Mouse (Mus musculus) CH12.LX (cell line): ENCODE data around the gene Ankmy2. TPM values are rescaled to one million over a fixed set of nuclear protein-coding genes. Genes with fewer than 3 reads are reported as not detected.

Experiments
- DNase-seq: peaks from one replicate; pipeline ENCODE4 v3.0.0-alpha.2; 2013; ENCODE audit errors: extremely low read depth
- H3K27ac ChIP-seq: 2 replicates; pipeline ENCODE4 v1.5.1; 2012; ENCODE audit warnings: low read depth, mild to moderate bottlenecking, control low read depth, moderate library complexity; ENCODE audit not compliant: insufficient read depth
- H3K27me3 ChIP-seq: replicated peaks from 2 replicates; pipeline ENCODE3; 2012; ENCODE audit warnings: inconsistent platforms
- H3K36me3 ChIP-seq, 2 experiments: replicated peaks in 1 of 2; 2 replicates each; pipeline versions ENCODE3 to v1.6.1; 2012; ENCODE audit warnings: inconsistent platforms in 1 of 2, low read length in 1 of 2, mild to moderate bottlenecking in 1 of 2, mixed read lengths in 1 of 2, moderate library complexity in 1 of 2; ENCODE audit not compliant: control insufficient read depth in 1 of 2, insufficient read depth in 1 of 2
- H3K4me1 ChIP-seq, 2 experiments: 2 replicates each; pipeline ENCODE4 v1.6.1; 2012; ENCODE audit warnings: inconsistent platforms in 1 of 2, moderate library complexity in 1 of 2; ENCODE audit not compliant: insufficient read depth in 2 of 2, control insufficient read depth in 1 of 2
- H3K4me2 ChIP-seq: 2 replicates; pipeline ENCODE4 v1.6.1; 2012; ENCODE audit warnings: low read depth, mild to moderate bottlenecking, control low read depth; ENCODE audit not compliant: poor library complexity, insufficient read depth, severe bottlenecking
- H3K4me3 ChIP-seq, 3 experiments: fragments of 150-350 bp in 1 of 3; sonication (generic) in 1 of 3; replicated peaks in 1 of 3; 2 replicates each; pipeline versions ENCODE3 to v1.5.1; 2011 to 2012; ENCODE audit warnings: low read depth in 2 of 3, low read length in 2 of 3, mild to moderate bottlenecking in 2 of 3, moderate library complexity in 2 of 3, control low read depth in 1 of 3, improper control_type of control experiment in 1 of 3, inconsistent platforms in 1 of 3, mixed read lengths in 1 of 3; ENCODE audit not compliant: poor library complexity in 1 of 3
- H3K79me2 ChIP-seq: replicated peaks from 2 replicates; pipeline ENCODE4 v1.6.1; 2012; ENCODE audit warnings: mild to moderate bottlenecking, moderate library complexity; ENCODE audit not compliant: control insufficient read depth, poor library complexity, insufficient read depth, severe bottlenecking; ENCODE audit errors: extremely low read depth
- H3K9ac ChIP-seq: 2 replicates; pipeline ENCODE4 v1.6.1; 2012; ENCODE audit warnings: low read depth, mild to moderate bottlenecking, control low read depth, moderate library complexity; ENCODE audit not compliant: insufficient read depth
- H3K9me3 ChIP-seq: replicated peaks from 2 replicates; pipeline ENCODE3; 2012; ENCODE audit warnings: low read length, inconsistent platforms, mixed read lengths
- CHD1 ChIP-seq: IDR thresholded peaks from 2 replicates; pipeline ENCODE4 v1.6.1; 2012; ENCODE audit warnings: low read depth, low read length, improper control_type of control experiment, inconsistent platforms
- E2F4 ChIP-seq: IDR thresholded peaks from 2 replicates; pipeline ENCODE4 v1.6.1; 2011; ENCODE audit warnings: low read depth, low read length, improper control_type of control experiment; ENCODE audit not compliant: insufficient replicate concordance
- ELF1 ChIP-seq: IDR thresholded peaks from 2 replicates; pipeline ENCODE4 v1.6.1; 2014; ENCODE audit warnings: low read depth, mild to moderate bottlenecking, inconsistent platforms, low read length, improper control_type of control experiment
- EP300 ChIP-seq: IDR thresholded peaks from 2 replicates; pipeline ENCODE4 v1.6.1; 2011; ENCODE audit warnings: low read length, improper control_type of control experiment
- ETS1 ChIP-seq: conservative IDR thresholded peaks from 2 replicates; pipeline ENCODE4 v1.6.1; 2012; ENCODE audit warnings: low read depth, mild to moderate bottlenecking, inconsistent platforms, low read length, improper control_type of control experiment, moderate library complexity
- GABPA ChIP-seq: IDR thresholded peaks from 2 replicates; pipeline ENCODE4 v1.6.1; 2012; ENCODE audit warnings: low read depth, low read length, improper control_type of control experiment, inconsistent platforms; ENCODE audit not compliant: insufficient replicate concordance
- IRF4 ChIP-seq: IDR thresholded peaks from 2 replicates; pipeline ENCODE4 v1.6.1; 2014; ENCODE audit warnings: low read depth, mild to moderate bottlenecking, inconsistent platforms, low read length, improper control_type of control experiment
- JUN ChIP-seq: IDR thresholded peaks from 2 replicates; pipeline ENCODE4 v1.6.1; 2011; ENCODE audit warnings: low read depth, mild to moderate bottlenecking, low read length, improper control_type of control experiment, moderate library complexity; ENCODE audit not compliant: insufficient read depth
- JUND ChIP-seq: conservative IDR thresholded peaks from 2 replicates; pipeline ENCODE4 v1.6.1; 2011; ENCODE audit warnings: low read depth, low read length, improper control_type of control experiment
- MAFK ChIP-seq: IDR thresholded peaks from 2 replicates; pipeline ENCODE4 v1.6.1; 2011; ENCODE audit warnings: low read length, improper control_type of control experiment; ENCODE audit not compliant: insufficient replicate concordance
- MEF2A ChIP-seq: IDR thresholded peaks from 2 replicates; pipeline ENCODE4 v1.6.1; 2014; ENCODE audit warnings: low read depth, mild to moderate bottlenecking, inconsistent platforms, low read length, improper control_type of control experiment, borderline replicate concordance
- MXI1 ChIP-seq: IDR thresholded peaks from 2 replicates; pipeline ENCODE4 v1.6.1; 2011; ENCODE audit warnings: mild to moderate bottlenecking, low read depth, low read length, improper control_type of control experiment
- NRF1 ChIP-seq: IDR thresholded peaks from 2 replicates; pipeline ENCODE4 v1.6.1; 2014; ENCODE audit warnings: low read depth, mild to moderate bottlenecking, inconsistent platforms, low read length, improper control_type of control experiment, moderate library complexity
- POLR2A ChIP-seq: IDR thresholded peaks from 2 replicates; pipeline ENCODE4 v1.6.1; 2011; ENCODE audit warnings: low read depth, mild to moderate bottlenecking, improper control_type of control experiment, low read length
- POLR2AphosphoS2 ChIP-seq: IDR thresholded peaks from 2 replicates; pipeline ENCODE4 v1.6.1; 2011; ENCODE audit warnings: low read depth, low read length, improper control_type of control experiment
- RAD21 ChIP-seq: IDR thresholded peaks from 2 replicates; pipeline ENCODE4 v1.6.1; 2011; ENCODE audit warnings: low read depth, mild to moderate bottlenecking, low read length, improper control_type of control experiment, moderate library complexity
- RCOR1 ChIP-seq: conservative IDR thresholded peaks from 2 replicates; pipeline ENCODE4 v1.6.1; 2012; ENCODE audit warnings: low read depth, mild to moderate bottlenecking, inconsistent platforms, low read length, improper control_type of control experiment
- SMC3 ChIP-seq: IDR thresholded peaks from 2 replicates; pipeline ENCODE4 v1.6.1; 2011; ENCODE audit warnings: low read depth, low read length, improper control_type of control experiment
- TCF12 ChIP-seq: IDR thresholded peaks from 2 replicates; pipeline ENCODE4 v1.6.1; 2014; ENCODE audit warnings: low read depth, mild to moderate bottlenecking, inconsistent platforms, low read length, improper control_type of control experiment
- UBTF ChIP-seq: IDR thresholded peaks from 2 replicates; pipeline ENCODE4 v1.6.1; 2012; ENCODE audit warnings: low read depth, mild to moderate bottlenecking, inconsistent platforms, low read length, improper control_type of control experiment, moderate library complexity
- dilution Hi-C: fragments of 300-500 bp; cut with MboI; formaldehyde crosslinking; loops from 2 replicates; pipeline ENCODE4 v1.14.3; 2020; ENCODE audit warnings: low sequenced_read_pairs; ENCODE audit not compliant: extremely low pct_unique_long_range_greater_than_20kb, extremely low pct_ligation_motif_present
- in situ Hi-C: fragments of 300-500 bp; cut with MboI; formaldehyde crosslinking; loops from 3 replicates; pipeline ENCODE4 v1.14.3; 2019; ENCODE audit warnings: low sequenced_read_pairs, low pct_ligation_motif_present, low pct_unique_long_range_greater_than_20kb, mixed read lengths
- polyA plus RNA-seq: library from polyadenylated mRNA; unstranded; fragments of >175 nt; gene quantifications from 2 replicates; pipeline ENCODE4 v1.2.1, GENCODE M21; 2012; ENCODE audit warnings: low read depth; ENCODE audit not compliant: insufficient read length
- total RNA-seq, 2 experiments: library from RNA; depleted of rRNA; stranded (reverse); fragments of 300-350 nt in 1 of 2; fragments of >200 nt in 1 of 2; gene quantifications; 2 replicates each; pipeline ENCODE4 v1.2.3; 2012 to 2014

Ankmy2 gene
- total and polyA plus RNA-seq, 3 experiments, result 13.8 to 19.1 (median 16.7) TPM

- Histone ChIP-seq H3K79me2 (no peaks in the 10 kb centered on the region), H3K4me1 (no peaks in the 10 kb centered on the region), H3K4me3 (no peak overlapping the region), H3K9ac (no peak overlapping the region), H3K27me3 (no peaks in the 10 kb centered on the region)
- dilution Hi-C loops, result no loop called here
- no peak for TF ChIP-seq ELF1
- TF ChIP-seq NRF1, result no peak
- TF ChIP-seq TCF12, result no peak
- no peak for TF ChIP-seq MXI1
- no peak for TF ChIP-seq CHD1
- TF ChIP-seq POLR2A, result no peak
- TF ChIP-seq EP300, result no peak
- TF ChIP-seq E2F4, result no peak
- no peak for TF ChIP-seq POLR2AphosphoS2
- TF ChIP-seq UBTF, result no peak
- TF ChIP-seq, all 38 proteins: peak for 0
- peaks cover 68 to 93% of the 10 kb centered on the region in 2 experiments for H3K36me3 ChIP-seq
- in situ Hi-C loops, result no loop called here
- H3K4me2 ChIP-seq, result no peak overlapping the region
- H3K27ac ChIP-seq, result no peak overlapping the region
- no peak for DNase-seq
- H3K9me3 ChIP-seq, result peaks cover 4% of the 10 kb centered on the region
Measured at GRCm38 (mm10) chr12:36112081-36112480, 44.8 kb upstream of the Ankmy2 start.

- DNase-seq, result no peak
- Histone ChIP-seq H3K4me3 (no peak overlapping the region), H3K27me3 (no peaks in the 10 kb centered on the region), H3K36me3 (peaks cover 44 to 90% of the 10 kb centered on the region in 2 experiments), H3K9ac (no peak overlapping the region), H3K4me2 (no peak overlapping the region), H3K4me1 (no peaks in the 10 kb centered on the region), H3K79me2 (no peaks in the 10 kb centered on the region), H3K9me3 (no peaks in the 10 kb centered on the region), H3K27ac (no peak overlapping the region)
- dilution Hi-C loops (no loop called here), in situ Hi-C loops (no loop called here)
- TF ChIP-seq MAFK (no peak), GABPA (no peak)
Measured at GRCm38 (mm10) chr12:36117161-36117560, 39.8 kb upstream of the Ankmy2 start.

GRCm38 (mm10) chr12:36119244-36119643, 37.7 kb upstream of the Ankmy2 start:
- H3K4me1 ChIP-seq, result no peaks in the 10 kb centered on the region
- in situ Hi-C loops, result no loop called here
- no peak for TF ChIP-seq JUND
- no peak for TF ChIP-seq CHD1
- no peak for TF ChIP-seq MEF2A
- TF ChIP-seq SMC3, result no peak
- TF ChIP-seq ETS1, result no peak
- no peak for TF ChIP-seq E2F4
- TF ChIP-seq RAD21, result no peak
- TF ChIP-seq ELF1, result no peak
- no peak for TF ChIP-seq RCOR1
- no peak for TF ChIP-seq JUN
- TF ChIP-seq IRF4, result no peak
- TF ChIP-seq, all 38 proteins: peak for 0
- H3K4me2 ChIP-seq, result no peak overlapping the region
- no peak overlapping the region for H3K9ac ChIP-seq
- no peak overlapping the region for H3K4me3 ChIP-seq
- no peaks in the 10 kb centered on the region for H3K27me3 ChIP-seq
- no peak for DNase-seq
- no peaks in the 10 kb centered on the region for H3K9me3 ChIP-seq
- dilution Hi-C loops, result no loop called here
- peaks cover 42 to 92% of the 10 kb centered on the region in 2 experiments for H3K36me3 ChIP-seq
- H3K79me2 ChIP-seq, result no peaks in the 10 kb centered on the region
- no peak overlapping the region for H3K27ac ChIP-seq
